Mouse (Mus musculus) C2C12 (cell line): ENCODE data around the gene Gm49322.

ENCODE experiments used
- CEBPB ChIP-seq: IDR thresholded peaks from one replicate; pipeline ENCODE4 v1.6.1; 2011; ENCODE audit warnings: low read depth, mild to moderate bottlenecking, control low read depth, moderate library complexity
- CTCF ChIP-seq: IDR thresholded peaks from one replicate; pipeline ENCODE4 v1.5.1; 2011; ENCODE audit not compliant: control insufficient read depth, insufficient read depth, insufficient read length
- FOSL1 ChIP-seq: IDR thresholded peaks from one replicate; pipeline ENCODE4 v1.8.0; 2011; ENCODE audit warnings: mild to moderate bottlenecking, low read length; ENCODE audit not compliant: poor library complexity, insufficient read depth, severe bottlenecking
- MAX ChIP-seq: IDR thresholded peaks from one replicate; pipeline ENCODE4 v1.6.1; 2011; ENCODE audit warnings: mild to moderate bottlenecking, control low read depth
- MYOD1 ChIP-seq: IDR thresholded peaks from one replicate; pipeline ENCODE4 v1.6.1; 2011; ENCODE audit warnings: low read depth; ENCODE audit not compliant: control insufficient read depth, insufficient read length
- MYOG ChIP-seq: IDR thresholded peaks from one replicate; pipeline ENCODE4 v1.6.1; 2011; ENCODE audit not compliant: control insufficient read depth, insufficient read length; ENCODE audit errors: extremely low read depth
- USF1 ChIP-seq: IDR thresholded peaks from one replicate; pipeline ENCODE4 v1.6.1; 2011; ENCODE audit warnings: low read depth, mild to moderate bottlenecking, control low read depth, moderate library complexity

DNA sequence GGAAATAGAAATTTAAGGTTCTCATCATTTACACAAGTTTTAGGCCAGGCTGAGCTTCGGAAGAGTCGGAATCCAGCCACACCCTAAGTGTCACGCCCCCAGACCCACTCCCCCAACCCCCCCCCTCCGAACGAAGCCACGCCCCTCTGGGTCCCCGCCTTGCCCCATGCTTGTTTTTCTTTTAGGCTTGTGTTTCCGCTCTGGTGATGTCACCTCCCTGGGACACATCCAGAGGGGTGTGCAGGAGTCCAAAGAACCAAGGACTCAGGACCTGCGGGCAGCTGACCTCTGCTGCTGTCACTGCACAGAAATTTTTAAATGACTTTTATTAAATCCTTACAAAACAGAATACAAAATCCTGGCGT is 59.2 kb downstream of the Gm49322 start:
- TF ChIP-seq CTCF (no peak), FOSL1 (no peak), MAX (no peak), MYOG (no peak), USF1 (no peak), MYOD1 (no peak), CEBPB (no peak)
